Mouse (Mus musculus) sigmoid colon, adult 10 weeks (tissue): Measurements from ENCODE around the gene Gm20911. TPM values are rescaled to one million over a fixed set of nuclear protein-coding genes. Genes with fewer than 3 reads are reported as not detected.

Experiments
- polyA plus RNA-seq: library from polyadenylated mRNA; stranded (reverse); fragments of 350-450 nt; fragmentation: Illumina TruSeq; extraction: RNeasy Lipid Tissue Mini Kit (QIAGEN cat#74804); gene quantifications from one replicate; pipeline ENCODE4 v1.2.3, GENCODE M21; 2014; ENCODE audit warnings: low read depth, low replicate concordance

The Gm20911 gene
- polyA plus RNA-seq: not detected

GRCm38 (mm10) chrY:81457707-81458106, at the start of gene Gm20911:
Gene Gm20911, plus strand, starts transcription at chrY:81458007.

